Mouse (Mus musculus) lung, postnatal 4 days (tissue): Measurements from ENCODE around the gene Adm.
"Not testable (repeated sequence)": the region's sequence is repeated elsewhere in the genome, so short reads cannot be mapped to it uniquely, and the experiment has no call there.

ENCODE experiments used
- DNase-seq, 2 experiments: peaks; one replicate each; pipeline ENCODE4 v3.0.0; 2021

Adm gene

GRCm38 (mm10) chr7:110627486-110628272 lies at the start of gene Adm:
Adm (plus strand) TSS chr7:110627661.
- peak; percentile 87 to 88 for DNase-seq

GRCm38 (mm10) chr7:110583705-110584104 lies 43.8 kb upstream of the Adm start:
- no peak for DNase-seq

- DNase-seq, result no peak
Observed at GRCm38 (mm10) chr7:110584159-110584558, 43.3 kb upstream of the Adm start.

GRCm38 (mm10) chr7:110585250-110585649 lies 42.2 kb upstream of the Adm start:
- DNase-seq, result no peak

- no peak for DNase-seq
Observed at GRCm38 (mm10) chr7:110587721-110588120, 39.7 kb upstream of the Adm start.

GRCm38 (mm10) chr7:110593991-110594390 lies 33.5 kb upstream of the Adm start:
- DNase-seq, result not testable (repeated sequence)

GRCm38 (mm10) chr7:110597141-110597540 lies 30.3 kb upstream of the Adm start:
- no peak for DNase-seq

GRCm38 (mm10) chr7:110605476-110605875 lies 22.0 kb upstream of the Adm start:
- DNase-seq, result no peak

- DNase-seq, result no peak
Observed at GRCm38 (mm10) chr7:110606906-110607305, 20.6 kb upstream of the Adm start.

GRCm38 (mm10) chr7:110613381-110614132 lies 13.9 kb upstream of the Adm start:
- DNase-seq, result no peak

- peak; percentile 86 to 92 for DNase-seq
Observed at GRCm38 (mm10) chr7:110614133-110615063, 13.1 kb upstream of the Adm start, which contains the start of gene Sbf2. Sbf2 (minus strand) TSS chr7:110614922.

- DNase-seq, result peak; percentile 81 to 89
Observed at GRCm38 (mm10) chr7:110615151-110615631, 12.3 kb upstream of the Adm start.

- peak in 1 of 2 experiments; percentile 32 for DNase-seq
Observed at GRCm38 (mm10) chr7:110615792-110616191, 11.7 kb upstream of the Adm start.

- no peak for DNase-seq
Observed at GRCm38 (mm10) chr7:110619086-110619611, 8.3 kb upstream of the Adm start.

GRCm38 (mm10) chr7:110624067-110624466 lies 3.4 kb upstream of the Adm start:
- DNase-seq, result no peak

GRCm38 (mm10) chr7:110624961-110625360 lies 2.5 kb upstream of the Adm start:
- peak; percentile 73 to 87 for DNase-seq

GRCm38 (mm10) chr7:110625489-110625888 lies 2.0 kb upstream of the Adm start:
- no peak for DNase-seq

GRCm38 (mm10) chr7:110626186-110627098 lies 1.0 kb upstream of the Adm start:
- no peak for DNase-seq

- DNase-seq, result no peak
Observed at GRCm38 (mm10) chr7:110627099-110627482, 370 bp upstream of the Adm start.

GRCm38 (mm10) chr7:110628273-110628600 lies 776 bp downstream of the Adm start:
- DNase-seq, result no peak

GRCm38 (mm10) chr7:110628611-110629354 lies 1.3 kb downstream of the Adm start:
- DNase-seq, result peak; percentile 52 to 56
